In the genomic region with DNA sequence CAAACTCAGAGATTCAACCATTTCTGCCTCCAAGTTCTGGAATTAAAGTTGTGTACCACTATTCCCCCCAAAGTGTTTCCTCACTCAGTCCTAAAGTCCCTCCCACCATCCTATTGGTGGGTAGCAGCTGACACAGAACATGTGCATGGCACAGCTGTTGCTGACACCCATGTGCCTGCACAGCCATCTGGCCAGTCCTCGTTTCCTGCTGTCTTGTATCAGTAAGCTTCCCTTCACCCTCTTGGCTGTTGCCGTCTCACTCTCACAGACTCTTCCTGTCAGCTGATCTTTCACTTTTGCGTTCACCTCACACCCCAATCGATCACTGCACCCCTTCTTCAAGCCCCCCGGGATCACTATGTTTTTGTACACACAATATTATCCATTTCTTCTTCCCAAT, we compare ENCODE assay signal across 9 mouse cellular contexts. TPM values are rescaled to one million over a fixed set of nuclear protein-coding genes. Genes with fewer than 3 reads are reported as not detected.
DNase-seq lines count a peak whose midpoint lies in the region; ATAC-seq and TF ChIP-seq lines count a peak whose summit lies in the region.
"Had no signal": no experiment of that assay in that cellular context is flagged by ENCODE, and none has a peak within 500 bp of the region (broad histone marks: within the 10 kb centered on the region; RNA-seq: fewer than 3 reads in every experiment).

No protein-coding gene starts in this region.

- H3K36me3 ChIP-seq in hindbrain, postnatal 0 days (ENCODE audit: insufficient read depth, low read length), result peaks cover 15% of the 10 kb centered on the region
- peaks cover 37% of the 10 kb centered on the region for H3K36me3 ChIP-seq in liver, embryonic 13.5 days
- H3K36me3 ChIP-seq in splenic B cell, adult 2 months (ENCODE audit: control insufficient read depth, insufficient read depth, low read length, poor library complexity, severe bottlenecking), result peaks cover 5% of the 10 kb centered on the region; the same call in 1 of the 2 replicates

- DNase-seq in frontal cortex, adult 2 months (ENCODE audit: extremely low spot score in 1 of 2, low spot score in 1 of 2), result peak; percentile 53 to 73
- DNase-seq in frontal cortex, postnatal 25 days (ENCODE audit: low spot score in 2 of 2), result no peak
- DNase-seq in B cell, adult 2 months, result peak; percentile 35 to 46
- peak; percentile 42 for DNase-seq in hindbrain, postnatal 0 days (ENCODE audit: low spot score)
- no peak for DNase-seq in liver, embryonic 13.5 days
- DNase-seq in splenic B cell, adult 2 months (ENCODE audit: low read depth, low spot score), result peak; percentile 67
- no peak for DNase-seq in ovary, postnatal 10 days (ENCODE audit: low spot score)
- no peak for DNase-seq in cerebellum, adult 2 months

- H3K27ac ChIP-seq in hindbrain, postnatal 0 days, result no peak overlapping the region
- peak overlapping the region; percentile 41; the same call in 1 of the 2 replicates for H3K27ac ChIP-seq in liver, embryonic 13.5 days
- no peak overlapping the region for H3K27ac ChIP-seq in cerebellum, adult 2 months (ENCODE audit: insufficient read depth, low read length)
- H3K27ac ChIP-seq: neural tube, embryonic 12.5 days had no signal

- no peak overlapping the region for H3K4me3 ChIP-seq in hindbrain, postnatal 0 days (ENCODE audit: low read length)
- H3K4me3 ChIP-seq in liver, embryonic 13.5 days (replicated peaks), result no peak overlapping the region
- no peak overlapping the region for H3K4me3 ChIP-seq in cerebellum, adult 2 months (replicated peaks; ENCODE audit: insufficient read depth, low read depth, low read length)
- H3K4me3 ChIP-seq: neural tube, embryonic 12.5 days had no signal

- WGBS in hindbrain, postnatal 0 days, result 58% methylated on average over 5 of the region's 5 CpGs
- 26% methylated on average over 5 of the region's 5 CpGs for WGBS in liver, embryonic 13.5 days (ENCODE audit: insufficient replicate concordance)
- 28% methylated on average over 5 of the region's 5 CpGs for WGBS in cerebellum, adult 2 months

- H3K27me3 ChIP-seq in hindbrain, postnatal 0 days (ENCODE audit: insufficient read depth, low read length), result no peaks in the 10 kb centered on the region
- H3K27me3 ChIP-seq in liver, embryonic 13.5 days, result no peaks in the 10 kb centered on the region
- H3K27me3 ChIP-seq in splenic B cell, adult 2 months (ENCODE audit: control insufficient read depth, insufficient read depth, low read length, poor library complexity, severe bottlenecking), result no peaks in the 10 kb centered on the region
- no peaks in the 10 kb centered on the region for H3K27me3 ChIP-seq in cerebellum, adult 2 months (ENCODE audit: control insufficient read depth, insufficient read depth, low read length)
- H3K27me3 ChIP-seq: neural tube, embryonic 12.5 days had no signal

- no peak for TF ChIP-seq POLR2A in cerebellum, adult 2 months (IDR thresholded peaks at IDR 0.05; ENCODE audit: borderline replicate concordance, insufficient read depth, low read length)

- H3K9ac ChIP-seq in hindbrain, postnatal 0 days (replicated peaks; ENCODE audit: low read length), result no peak overlapping the region
- H3K9ac ChIP-seq in liver, embryonic 13.5 days, result peak overlapping the region; percentile 45; the same call in 1 of the 2 replicates
- H3K9ac ChIP-seq: neural tube, embryonic 12.5 days had no signal

- ATAC-seq in hindbrain, postnatal 0 days, result 0 out of 2 replicates have a peak, but pooled peaks have one; percentile 50
- ATAC-seq in liver, embryonic 13.5 days (ENCODE audit: low read depth), result 0 out of 2 replicates have a peak, but pooled peaks have one; percentile 37

- H3K9me3 ChIP-seq in hindbrain, postnatal 0 days (ENCODE audit: low read length), result no peaks in the 10 kb centered on the region
- no peaks in the 10 kb centered on the region for H3K9me3 ChIP-seq in liver, embryonic 13.5 days (replicated peaks)
- H3K9me3 ChIP-seq: neural tube, embryonic 12.5 days had no signal

- H3K4me1 ChIP-seq in hindbrain, postnatal 0 days (ENCODE audit: insufficient read depth, low read length), result no peaks in the 10 kb centered on the region
- peaks cover 48% of the 10 kb centered on the region for H3K4me1 ChIP-seq in liver, embryonic 13.5 days (replicated peaks)
- H3K4me1 ChIP-seq in cerebellum, adult 2 months (ENCODE audit: control insufficient read depth, insufficient read depth, low read length), result peaks cover 8% of the 10 kb centered on the region

- no peak overlapping the region for H3K4me2 ChIP-seq in hindbrain, postnatal 0 days (ENCODE audit: low read depth, low read length)
- H3K4me2 ChIP-seq in liver, embryonic 13.5 days, result no peak overlapping the region
- H3K4me2 ChIP-seq: neural tube, embryonic 12.5 days had no signal

- no peak for TF ChIP-seq CTCF in hindbrain, postnatal 0 days (IDR thresholded peaks at IDR 0.05; ENCODE audit: low read depth)
- no peak for TF ChIP-seq CTCF in cerebellum, adult 2 months (IDR thresholded peaks at IDR 0.05; ENCODE audit: borderline replicate concordance, insufficient read depth, low read depth, low read length)

RNA-seq across cellular contexts. Expression of a gene that starts 12.5 kb away (rescaled TPM):
- 18.4 and 20.9 TPM in 2 replicates for polyA plus RNA-seq in frontal cortex, adult 2 months (2012; rRNA removed)
- 34.1 and 35.4 TPM in 2 replicates for total RNA-seq in hindbrain, postnatal 0 days (2014; rRNA removed)
- polyA plus RNA-seq in hindbrain, postnatal 0 days (2015; fragmentation: Nextera tagmentation; extraction: Ambion mirVana), result 17.3 and 18.0 TPM in 2 replicates
- 5.8 and 8.2 TPM in 2 replicates for polyA plus RNA-seq in liver, embryonic 13.5 days (2015; fragmentation: Nextera tagmentation; extraction: Ambion mirVana)
- 40.9 and 43.8 TPM in 2 replicates for polyA plus RNA-seq in cerebellum, adult 2 months (2012; rRNA removed)

RNA-seq across cellular contexts. Expression of a gene that starts 14.7 kb away (rescaled TPM):
- 219 and 229 TPM in 2 replicates for polyA plus RNA-seq in frontal cortex, adult 2 months (2012; rRNA removed)
- total RNA-seq in hindbrain, postnatal 0 days (2014; rRNA removed), result 208 and 210 TPM in 2 replicates
- polyA plus RNA-seq in hindbrain, postnatal 0 days (2015; fragmentation: Nextera tagmentation; extraction: Ambion mirVana), result 267 and 272 TPM in 2 replicates
- polyA plus RNA-seq in liver, embryonic 13.5 days (2015; fragmentation: Nextera tagmentation; extraction: Ambion mirVana), result 202 and 204 TPM in 2 replicates
- 227 and 245 TPM in 2 replicates for polyA plus RNA-seq in cerebellum, adult 2 months (2012; rRNA removed)

RNA-seq across cellular contexts. Expression of a gene that starts 53.2 kb away (rescaled TPM):
- 58.9 and 64.4 TPM in 2 replicates for polyA plus RNA-seq in frontal cortex, adult 2 months (2012; rRNA removed)
- 57.1 and 85.4 TPM in 2 replicates for total RNA-seq in hindbrain, postnatal 0 days (2014; rRNA removed)
- polyA plus RNA-seq in hindbrain, postnatal 0 days (2015; fragmentation: Nextera tagmentation; extraction: Ambion mirVana), result 19.2 and 22.7 TPM in 2 replicates
- polyA plus RNA-seq in liver, embryonic 13.5 days (2015; fragmentation: Nextera tagmentation; extraction: Ambion mirVana), result 11.6 and 12.4 TPM in 2 replicates
- 68.4 and 68.9 TPM in 2 replicates for polyA plus RNA-seq in cerebellum, adult 2 months (2012; rRNA removed)

Comparison
In these comparisons a context has a peak if more than half of its experiments do, and no peak if none do; other contexts are left out.
1. DNase-seq: peak in frontal cortex, adult 2 months (2 of 2), B cell, adult 2 months (2 of 2), hindbrain, postnatal 0 days (single experiment) and splenic B cell, adult 2 months (single experiment); none in frontal cortex, postnatal 25 days (0 of 2), liver, embryonic 13.5 days (single experiment), ovary, postnatal 10 days (single experiment) and cerebellum, adult 2 months (0 of 2).